Mouse (Mus musculus) left cerebral cortex, adult 18-20 months (tissue): Measurements from ENCODE around the gene B4gat1. TPM values are rescaled to one million over a fixed set of nuclear protein-coding genes. Genes with fewer than 3 reads are reported as not detected.

Experiments used
- DNase-seq, 2 experiments: peaks; one replicate each; pipeline ENCODE4 v3.0.0; 2021 to 2022; ENCODE audit warnings: low spot score in 2 of 2, mixed read lengths in 1 of 2
- total RNA-seq, 2 experiments: library from RNA; stranded (reverse); gene quantifications; 2 replicates each; pipeline ENCODE4 v1.2.3; 2021

The B4gat1 gene
- total RNA-seq, 2 experiments from 2014 or later = 118 to 120 TPM

- DNase-seq = no peak
Observed at GRCm38 (mm10) chr19:5057876-5058775, 19.5 kb downstream of the B4gat1 start.

- no peak for DNase-seq
Observed at GRCm38 (mm10) chr19:5058801-5059771, 20.5 kb downstream of the B4gat1 start.

GRCm38 (mm10) chr19:5060365-5061330, 22.0 kb downstream of the B4gat1 start:
- no peak for DNase-seq

GRCm38 (mm10) chr19:5062041-5062440, 23.4 kb downstream of the B4gat1 start:
- no peak for DNase-seq

- no peak for DNase-seq
Observed at GRCm38 (mm10) chr19:5062446-5062845, 23.8 kb downstream of the B4gat1 start.

DNA sequence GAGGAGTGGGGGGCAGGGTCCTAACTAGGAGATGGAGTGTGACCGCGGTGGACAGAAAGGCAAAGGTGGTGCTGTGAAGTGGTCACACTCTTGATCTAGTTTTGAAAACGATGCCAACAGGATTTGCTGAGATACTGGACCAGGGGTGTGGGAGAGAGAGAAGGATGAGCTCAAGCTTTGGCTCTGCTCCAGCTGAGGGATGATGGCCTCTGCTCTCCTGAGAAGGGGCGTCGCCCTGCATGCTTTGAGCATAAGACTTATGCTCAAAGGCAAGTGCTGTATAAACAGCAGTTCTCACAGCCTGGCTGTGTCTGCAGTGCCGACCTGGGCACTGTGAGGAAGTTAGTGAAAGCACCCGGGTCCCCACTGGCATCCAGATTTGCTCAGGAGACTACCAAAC, 26.5 kb downstream of the B4gat1 start:
- no peak for DNase-seq

DNA sequence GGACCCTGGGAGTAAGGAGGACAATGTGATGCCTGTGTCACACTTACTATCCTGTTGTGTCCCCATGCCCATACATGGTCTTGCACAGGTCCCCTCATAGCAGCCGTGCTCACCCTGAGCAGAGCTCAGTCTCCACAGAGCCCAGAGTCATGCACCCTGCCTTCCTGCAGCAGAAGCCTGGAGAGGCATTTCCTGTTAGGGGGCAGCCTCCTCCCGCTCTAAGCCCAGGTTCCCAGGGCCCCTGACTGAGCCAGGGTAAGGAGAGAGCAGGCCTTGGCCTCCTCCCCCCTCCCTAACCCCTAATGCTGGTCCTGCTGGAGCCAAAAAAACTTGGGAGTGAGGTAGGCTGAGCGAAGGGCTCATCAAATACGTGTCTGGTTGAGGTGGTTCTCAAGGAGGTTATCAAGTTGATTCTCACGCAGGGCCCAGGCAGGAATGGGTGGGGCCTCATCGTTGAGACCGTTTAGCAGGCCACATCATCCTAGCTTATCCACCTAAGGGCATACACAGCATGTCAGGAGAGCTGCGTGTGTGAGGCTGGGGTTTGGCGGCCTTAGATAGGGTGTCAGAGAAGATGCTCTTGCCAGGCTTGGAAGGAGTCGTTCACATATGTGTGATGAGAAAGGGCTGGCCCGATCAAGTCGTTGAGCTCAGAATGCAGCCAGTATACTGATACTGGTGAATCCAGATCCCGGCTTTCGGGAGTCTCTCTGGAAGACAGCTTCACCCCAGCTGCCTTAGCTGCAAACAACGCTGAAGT, 28.6 kb downstream of the B4gat1 start:
- DNase-seq = no peak

DNA sequence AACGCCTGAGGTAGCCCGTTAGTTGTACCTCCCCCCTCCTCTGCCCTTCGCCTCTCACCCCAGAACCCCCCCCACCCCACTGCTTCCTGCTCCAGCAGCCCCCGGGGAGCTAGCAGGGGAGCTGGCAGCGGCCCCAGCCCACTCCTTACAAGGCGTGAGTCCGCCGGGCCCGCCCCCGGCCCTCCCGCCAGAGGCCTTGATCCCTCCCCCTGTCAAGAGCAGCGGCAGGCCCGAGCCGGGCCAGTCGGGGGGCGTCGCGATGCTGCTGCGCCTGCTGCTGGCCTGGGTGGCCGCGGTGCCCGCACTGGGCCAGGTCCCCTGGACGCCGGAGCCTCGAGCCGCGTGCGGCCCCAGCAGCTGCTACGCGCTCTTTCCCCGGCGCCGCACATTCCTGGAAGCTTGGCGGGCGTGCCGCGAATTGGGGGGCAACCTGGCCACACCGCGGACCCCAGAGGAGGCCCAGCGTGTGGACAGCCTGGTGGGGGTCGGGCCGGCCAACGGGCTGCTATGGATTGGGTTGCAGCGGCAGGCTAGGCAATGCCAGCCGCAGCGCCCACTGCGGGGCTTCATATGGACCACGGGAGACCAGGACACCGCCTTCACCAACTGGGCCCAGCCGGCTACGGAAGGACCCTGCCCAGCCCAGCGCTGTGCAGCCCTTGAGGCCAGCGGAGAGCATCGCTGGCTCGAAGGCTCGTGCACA, 29.4 kb downstream of the B4gat1 start, which contains the start of gene Cd248:
TSS of gene Cd248 (plus strand) at position 212 of the 703 bp plus-strand sequence.
- no peak for DNase-seq

GRCm38 (mm10) chr19:5068570-5069234, 30.1 kb downstream of the B4gat1 start:
- no peak for DNase-seq

- no peak for DNase-seq
Observed at GRCm38 (mm10) chr19:5069486-5069885, 30.9 kb downstream of the B4gat1 start.

- DNase-seq = no peak
Observed at GRCm38 (mm10) chr19:5069978-5070377, 31.4 kb downstream of the B4gat1 start.

GRCm38 (mm10) chr19:5071077-5071476, 32.5 kb downstream of the B4gat1 start:
- DNase-seq = no peak

DNA sequence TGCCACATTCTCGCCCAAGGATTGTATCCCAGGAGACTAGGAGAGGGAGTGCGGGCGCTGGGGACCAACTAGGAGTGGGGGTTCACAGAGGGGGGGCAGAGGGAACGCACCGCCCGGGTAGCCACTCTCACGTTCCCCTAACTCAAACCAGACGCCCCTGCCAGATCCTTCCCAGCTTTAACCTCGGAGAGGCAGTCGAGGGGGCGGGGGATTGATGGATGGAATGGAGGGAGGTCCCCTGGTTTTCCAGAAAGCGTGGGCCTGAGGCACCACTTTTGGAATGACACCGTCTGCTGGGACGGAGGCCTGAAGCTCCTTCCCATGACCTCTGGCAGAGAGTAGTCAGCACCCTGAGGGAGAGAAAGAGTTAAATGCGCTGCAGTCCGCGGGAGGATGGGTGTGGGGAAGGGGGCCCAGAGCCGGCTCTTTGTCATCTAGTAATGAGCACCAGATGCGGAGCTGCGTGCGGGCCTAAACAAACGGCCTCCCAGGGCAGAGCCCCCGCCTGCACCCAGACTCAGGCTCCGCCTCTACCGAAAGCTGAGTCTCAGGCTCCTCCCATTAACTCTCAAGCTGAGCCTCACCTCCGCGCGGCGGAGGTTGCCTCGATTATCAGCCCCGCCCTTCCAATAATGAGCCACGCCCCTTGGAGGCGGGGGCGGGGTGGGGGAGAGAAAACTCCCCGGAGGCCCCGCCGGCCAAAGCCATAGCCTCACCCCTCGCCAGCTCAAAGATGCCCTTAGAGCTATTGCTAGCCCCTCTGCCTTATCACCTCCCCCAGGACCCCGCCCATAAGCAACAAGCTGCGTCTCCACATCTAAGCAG, 33.1 kb downstream of the B4gat1 start:
- DNase-seq = no peak

DNA sequence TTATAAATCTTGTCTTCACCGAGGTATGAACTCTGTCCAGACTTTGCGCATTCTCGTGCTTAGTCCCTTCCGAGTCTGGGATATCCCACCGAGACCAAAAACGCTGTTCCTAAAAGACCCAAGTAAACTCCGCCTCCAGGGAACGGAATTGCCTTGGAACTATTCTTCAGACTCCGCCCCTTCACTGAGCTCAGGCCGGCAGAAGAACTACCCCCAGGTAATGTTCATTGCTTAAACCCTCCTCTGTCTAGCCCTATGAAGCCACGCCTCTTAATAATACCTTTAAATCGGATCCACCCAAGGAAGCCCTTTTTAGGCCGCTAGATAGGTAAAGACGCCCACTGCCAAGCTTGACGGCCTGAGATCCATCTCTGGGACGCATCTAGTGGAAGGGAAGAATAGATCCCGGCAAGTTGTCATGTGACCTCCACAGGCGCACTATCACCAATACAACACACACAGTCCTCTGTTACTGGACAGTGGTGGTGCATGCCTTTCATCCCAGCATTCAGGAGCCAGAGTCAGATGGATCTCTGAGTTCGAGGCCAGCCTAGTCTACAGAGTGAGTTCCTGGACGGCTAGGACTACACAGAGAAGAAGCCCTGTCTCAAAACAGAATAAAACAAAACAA, 33.9 kb downstream of the B4gat1 start:
- DNase-seq = no peak

- DNase-seq = peak in 1 of 2 experiments; percentile 61
Observed at GRCm38 (mm10) chr19:5073028-5073427, 34.4 kb downstream of the B4gat1 start.

- DNase-seq = no peak
Observed at GRCm38 (mm10) chr19:5073518-5073917, 34.9 kb downstream of the B4gat1 start.

GRCm38 (mm10) chr19:5079279-5079678, 40.7 kb downstream of the B4gat1 start:
- DNase-seq = no peak
